Mouse (Mus musculus) C2C12 (cell line): ENCODE results near the gene Rbm47.

ENCODE experiments used
- CEBPB ChIP-seq: IDR thresholded peaks from one replicate; pipeline ENCODE4 v1.6.1; 2011; ENCODE audit warnings: low read depth, mild to moderate bottlenecking, control low read depth, moderate library complexity
- CTCF ChIP-seq: IDR thresholded peaks from one replicate; pipeline ENCODE4 v1.5.1; 2011; ENCODE audit not compliant: control insufficient read depth, insufficient read depth, insufficient read length
- FOSL1 ChIP-seq: IDR thresholded peaks from one replicate; pipeline ENCODE4 v1.8.0; 2011; ENCODE audit warnings: mild to moderate bottlenecking, low read length; ENCODE audit not compliant: poor library complexity, insufficient read depth, severe bottlenecking
- MAX ChIP-seq: IDR thresholded peaks from one replicate; pipeline ENCODE4 v1.6.1; 2011; ENCODE audit warnings: mild to moderate bottlenecking, control low read depth
- MYOD1 ChIP-seq: IDR thresholded peaks from one replicate; pipeline ENCODE4 v1.6.1; 2011; ENCODE audit warnings: low read depth; ENCODE audit not compliant: control insufficient read depth, insufficient read length
- MYOG ChIP-seq: IDR thresholded peaks from one replicate; pipeline ENCODE4 v1.6.1; 2011; ENCODE audit not compliant: control insufficient read depth, insufficient read length; ENCODE audit errors: extremely low read depth
- USF1 ChIP-seq: IDR thresholded peaks from one replicate; pipeline ENCODE4 v1.6.1; 2011; ENCODE audit warnings: low read depth, mild to moderate bottlenecking, control low read depth, moderate library complexity

DNA sequence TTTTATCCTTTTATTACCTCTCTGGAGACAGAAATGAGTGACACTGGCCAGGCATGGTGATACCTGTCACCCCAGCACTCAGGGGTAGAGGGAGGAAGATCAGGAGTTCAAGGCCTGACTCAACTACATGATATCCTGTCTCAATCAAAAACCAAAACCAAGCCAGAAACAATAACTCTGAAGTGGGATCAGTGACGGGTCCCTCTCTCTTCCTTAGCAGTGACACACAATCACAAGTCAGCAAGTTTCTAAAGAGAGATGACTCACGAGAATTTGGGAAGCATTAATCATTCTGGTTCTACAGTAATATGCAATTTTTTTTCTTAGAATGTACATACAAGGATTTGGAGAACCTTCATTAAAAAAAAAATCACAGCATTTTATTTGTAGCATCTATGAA lies 199.7 kb downstream of the Rbm47 start:
- TF ChIP-seq CTCF (no peak), MYOD1 (no peak), MYOG (no peak), USF1 (no peak), CEBPB (no peak), MAX (no peak), FOSL1 (no peak)
